Mouse (Mus musculus) spleen, postnatal 4 days (tissue): ENCODE data around the gene Nlk.
"Not testable (repeated sequence)": the region's sequence is repeated elsewhere in the genome, so short reads cannot be mapped to it uniquely, and the experiment has no call there.

Experiments used
- DNase-seq, 2 experiments: peaks; one replicate each; pipeline ENCODE4 v3.0.0; 2022; ENCODE audit warnings: low spot score in 2 of 2

Nlk gene

DNA sequence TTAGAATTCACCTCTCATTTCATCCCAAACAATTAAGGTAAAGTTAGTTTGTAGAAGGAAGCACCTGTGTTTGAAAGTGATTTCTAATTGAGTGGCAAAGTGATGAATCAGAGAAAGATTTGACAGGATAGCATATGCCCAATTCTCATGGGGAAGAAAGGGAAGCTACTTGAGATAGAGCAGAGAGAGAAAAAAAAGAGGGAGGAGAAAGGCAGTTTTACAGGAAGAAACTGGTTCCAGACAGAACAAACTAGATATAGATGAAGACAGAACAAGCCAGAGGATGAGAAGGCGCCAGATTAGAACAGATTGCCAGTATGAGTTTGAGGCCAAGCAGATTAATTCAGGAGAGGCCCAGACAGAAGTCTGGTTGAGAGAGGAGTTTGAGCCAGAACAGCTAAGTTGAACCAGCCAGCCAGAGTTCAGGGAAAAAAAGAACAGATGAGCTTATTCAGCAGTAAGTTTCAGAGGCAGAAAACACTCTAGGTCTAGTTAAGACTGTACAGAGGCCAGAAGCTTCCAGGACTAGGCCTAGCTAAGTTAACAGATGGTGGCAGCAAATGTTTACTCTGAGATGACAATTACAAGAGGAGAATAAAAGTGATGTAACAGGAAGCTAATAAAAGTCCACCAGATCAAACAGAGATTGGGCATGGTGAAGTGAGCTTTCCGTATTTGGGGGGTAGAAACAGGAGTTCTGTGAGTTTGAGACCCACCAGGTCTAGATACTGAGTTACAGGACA lies 149.3 kb downstream of the Nlk start:
- DNase-seq, result no peak

DNA sequence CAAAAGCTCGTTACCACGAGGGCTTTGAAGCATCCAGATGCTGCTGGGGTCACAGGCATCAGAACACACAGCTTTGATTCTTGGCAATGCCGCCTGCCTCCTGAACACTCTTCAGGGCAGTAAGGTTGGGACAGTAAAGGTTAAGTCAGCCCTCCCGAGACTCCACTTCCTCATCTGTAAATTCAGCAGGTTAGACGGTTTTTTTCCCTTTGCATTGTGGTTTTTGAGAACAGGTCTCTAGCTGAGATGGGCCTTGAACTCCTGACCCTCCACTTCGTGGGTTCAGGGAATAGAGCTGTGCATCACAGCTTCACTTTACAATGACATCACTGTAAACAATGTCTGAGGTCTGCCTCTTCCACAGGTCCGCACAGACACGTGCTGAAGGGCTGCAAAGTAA lies 152.0 kb downstream of the Nlk start:
- no peak for DNase-seq

DNA sequence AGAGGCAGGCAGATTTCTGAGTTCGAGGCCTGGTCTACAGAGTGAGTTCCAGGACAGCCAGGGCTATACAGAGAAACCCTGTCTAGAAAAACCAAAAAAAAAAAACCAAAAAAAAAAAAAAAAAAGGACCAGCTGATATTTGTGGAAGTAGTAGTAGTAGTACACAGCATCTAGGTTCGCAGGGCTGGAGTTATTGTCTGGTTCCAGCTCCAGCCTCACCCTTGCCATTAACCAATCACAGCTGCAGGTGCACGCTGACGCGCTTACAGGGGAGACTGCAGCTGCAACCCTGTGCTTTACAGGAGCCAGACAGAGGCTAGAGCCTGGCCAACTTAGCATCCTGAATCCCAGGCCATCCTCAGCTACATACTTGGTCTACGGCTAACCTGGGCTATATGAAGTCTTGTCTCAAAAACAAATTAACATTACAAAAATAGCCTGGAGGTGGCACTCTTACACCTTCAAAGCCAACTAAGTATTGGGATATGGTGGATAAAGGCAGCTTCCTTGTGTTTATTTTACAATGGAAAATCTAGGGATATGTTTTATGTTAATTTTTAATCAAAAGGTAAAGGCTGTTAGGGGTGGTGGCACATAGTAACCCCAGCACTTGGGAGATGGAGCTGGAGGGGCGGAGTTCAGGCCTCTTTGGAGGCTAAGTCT lies 152.6 kb downstream of the Nlk start:
- no peak for DNase-seq

DNA sequence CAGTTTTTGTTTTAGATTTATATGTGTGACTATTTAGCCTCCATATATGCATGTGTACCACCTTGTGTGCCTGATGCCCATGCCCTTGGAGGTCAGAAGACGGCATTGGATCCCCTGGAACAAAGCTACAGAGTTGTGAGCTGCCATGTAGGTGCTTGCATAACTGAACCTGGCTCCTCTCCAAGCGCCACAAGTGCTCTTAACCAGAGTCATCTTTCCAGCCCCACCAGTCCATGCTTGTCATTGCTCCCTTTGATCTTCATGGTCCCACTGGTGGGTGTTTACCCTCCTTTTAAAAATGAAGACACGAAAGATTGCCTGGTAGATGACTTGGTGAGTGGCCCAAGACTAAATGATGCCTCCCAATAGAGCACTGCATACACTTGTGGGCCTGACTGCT lies 156.8 kb downstream of the Nlk start:
- no peak for DNase-seq

DNA sequence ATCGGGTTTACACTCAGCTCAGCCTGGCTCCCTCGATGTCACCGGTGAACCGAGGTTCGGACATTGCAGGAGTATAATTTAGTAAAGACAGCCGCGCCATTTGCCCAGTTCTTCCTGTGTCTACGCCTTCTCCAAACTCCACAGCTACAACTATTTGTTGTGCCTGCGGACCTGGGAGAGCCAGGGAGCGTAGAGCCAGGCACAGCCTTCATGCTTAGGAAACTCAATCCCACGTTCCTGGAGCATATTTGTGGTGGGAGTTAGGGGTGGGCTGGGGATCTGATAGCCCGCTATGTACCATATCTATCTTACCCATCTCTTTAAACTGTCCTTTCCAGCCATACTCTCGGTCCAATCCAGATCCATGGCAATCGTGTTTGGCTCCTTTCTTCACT lies 160.5 kb downstream of the Nlk start:
- no peak for DNase-seq

DNA sequence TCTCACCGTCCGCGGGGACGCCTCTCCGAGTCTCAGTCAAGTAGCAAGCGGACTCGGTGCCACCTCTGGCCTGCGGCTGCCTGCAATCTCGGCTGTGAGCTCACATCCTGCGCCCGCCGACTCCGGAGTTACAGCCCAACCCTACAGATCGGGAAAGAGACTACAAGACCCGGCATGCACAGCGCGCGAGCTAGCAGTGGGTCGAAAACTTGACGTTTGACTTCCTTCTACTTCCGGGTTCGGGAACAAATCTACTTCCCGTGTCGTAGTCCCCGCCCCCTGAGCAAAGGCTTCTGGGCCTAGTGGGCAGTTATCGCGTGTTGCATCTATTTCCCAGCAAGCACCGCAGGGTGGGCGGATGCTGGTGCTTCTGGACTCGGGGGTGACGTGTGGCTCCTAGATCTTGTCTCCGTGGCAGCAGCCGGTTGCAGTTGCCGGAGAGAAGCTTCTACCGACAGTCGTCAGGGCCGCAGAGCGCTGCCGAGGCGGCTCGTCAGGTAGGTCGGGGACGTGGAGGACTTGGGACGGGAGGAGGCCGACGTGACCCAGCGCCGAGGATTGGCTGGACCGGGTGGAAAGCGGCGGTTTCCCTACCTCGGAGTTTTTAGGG lies 161.0 kb downstream of the Nlk start, which contains the start of the genes Tnfaip1 and Ift20:
Gene Tnfaip1, minus strand, starts transcription at position 253 of the 610 bp plus-strand sequence.
Gene Ift20, plus strand, starts transcription at position 282 of the 610 bp plus-strand sequence.
- DNase-seq, result peak; percentile 95 to 96

DNA sequence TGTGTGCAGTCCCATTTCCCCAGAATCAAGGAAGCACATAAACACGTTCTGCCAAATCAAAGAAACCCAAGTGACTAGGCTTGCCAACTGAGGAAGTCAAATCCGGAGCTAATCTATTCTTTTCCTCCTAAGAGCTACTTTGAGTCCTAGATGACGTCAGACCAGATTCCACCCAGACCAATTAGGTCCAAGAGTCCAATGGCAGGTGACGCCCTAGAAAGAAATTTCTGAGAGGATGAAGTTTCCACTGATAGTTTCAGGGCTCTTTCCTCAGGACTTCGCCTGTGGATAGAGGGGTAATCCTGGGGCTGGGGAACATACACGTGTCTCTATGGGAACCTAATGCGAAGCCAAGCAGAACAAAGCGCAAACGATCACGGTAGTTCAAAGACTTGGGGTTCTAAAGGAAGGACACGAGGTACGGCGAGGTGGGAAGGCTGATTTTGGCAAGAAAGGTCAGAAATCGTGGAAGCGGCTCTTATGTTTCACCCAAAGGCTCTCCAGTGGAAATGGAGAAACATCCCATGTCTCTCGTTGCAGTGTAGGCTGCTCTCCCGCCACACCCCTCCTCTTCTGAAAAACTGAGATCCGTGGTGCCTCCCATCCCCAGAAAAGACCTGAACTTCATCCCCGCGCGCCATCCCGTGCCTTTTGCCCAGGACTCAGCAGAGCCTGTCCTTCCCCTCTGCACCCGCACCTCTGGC lies 161.6 kb downstream of the Nlk start:
- no peak for DNase-seq

DNA sequence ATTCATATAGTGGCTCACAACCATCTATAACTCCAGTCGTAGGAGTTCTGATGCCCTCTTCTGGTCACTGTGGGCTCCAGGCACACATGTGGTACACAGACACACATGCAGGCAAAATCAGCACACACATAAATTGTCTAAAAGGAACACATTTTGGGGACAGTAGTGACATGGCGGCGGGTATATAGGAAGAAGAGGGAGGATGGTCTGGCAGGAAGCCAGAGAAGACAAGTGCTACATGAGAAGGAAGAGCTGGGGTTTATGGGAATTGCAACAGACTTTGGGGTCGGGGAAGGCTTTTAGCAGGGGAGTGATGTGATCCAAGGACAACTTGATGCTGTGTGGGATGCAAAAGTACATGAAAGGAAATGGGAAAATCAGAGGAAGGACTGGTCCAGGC lies 162.7 kb downstream of the Nlk start:
- no peak for DNase-seq

DNA sequence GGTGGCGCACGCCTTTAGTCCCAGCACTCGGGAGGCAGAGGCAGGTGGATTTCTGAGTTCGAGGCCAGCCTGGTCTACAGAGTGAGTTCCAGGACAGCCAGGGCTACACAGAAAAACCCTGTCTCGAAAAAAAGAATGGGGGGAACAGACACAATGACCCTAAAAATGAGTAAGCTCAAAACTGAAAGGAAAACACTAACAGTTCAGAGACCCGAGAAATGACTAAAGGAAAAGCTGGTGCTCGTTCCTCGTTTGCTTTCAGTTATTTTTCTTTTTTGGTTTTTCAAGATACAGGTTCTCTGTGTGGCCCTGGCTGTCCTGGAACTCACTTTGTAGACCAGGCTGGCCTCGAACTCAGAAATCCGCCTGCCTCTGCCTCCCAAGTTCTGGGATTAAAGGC lies 165.7 kb downstream of the Nlk start:
- not testable (repeated sequence) for DNase-seq

DNA sequence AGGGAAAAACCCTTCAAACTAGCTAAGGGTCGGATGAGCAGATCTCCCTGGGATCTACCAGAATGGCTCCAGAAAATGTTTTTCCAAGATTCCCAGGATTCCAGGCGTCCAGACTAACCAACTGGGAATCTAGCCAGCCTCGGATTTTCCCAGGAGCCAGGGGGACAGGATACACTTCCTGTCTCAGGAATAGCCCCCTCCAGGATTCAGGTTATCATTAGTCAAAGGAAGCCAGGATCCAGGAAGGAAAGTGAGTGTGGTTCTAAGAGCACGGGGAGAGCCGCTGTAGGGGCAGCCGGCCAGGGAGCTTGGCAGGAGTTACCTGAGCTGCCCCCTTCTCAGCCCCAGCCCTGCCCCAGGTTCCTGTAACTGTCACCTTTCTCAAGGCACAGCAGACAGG lies 166.1 kb downstream of the Nlk start:
- no peak for DNase-seq

DNA sequence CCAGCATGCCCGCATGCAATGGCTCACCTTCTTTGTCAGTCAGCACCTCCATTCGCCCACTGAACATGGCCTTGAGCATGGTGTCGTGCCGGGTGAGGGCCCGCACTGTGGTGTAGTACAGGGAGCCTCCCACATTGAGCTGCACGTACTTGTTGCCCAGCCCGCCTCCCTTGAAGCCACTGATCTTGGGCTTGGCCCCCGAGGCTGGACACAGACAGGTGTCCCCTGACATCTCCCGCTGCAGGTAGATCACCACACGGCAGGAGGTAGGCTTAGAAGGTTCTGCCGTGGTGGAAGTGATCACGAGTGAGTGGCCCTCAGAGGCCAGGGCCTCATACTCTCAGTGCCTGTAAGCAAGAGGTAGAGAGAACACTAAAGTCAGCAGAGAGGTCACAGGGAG lies 167.2 kb downstream of the Nlk start:
- no peak for DNase-seq

DNA sequence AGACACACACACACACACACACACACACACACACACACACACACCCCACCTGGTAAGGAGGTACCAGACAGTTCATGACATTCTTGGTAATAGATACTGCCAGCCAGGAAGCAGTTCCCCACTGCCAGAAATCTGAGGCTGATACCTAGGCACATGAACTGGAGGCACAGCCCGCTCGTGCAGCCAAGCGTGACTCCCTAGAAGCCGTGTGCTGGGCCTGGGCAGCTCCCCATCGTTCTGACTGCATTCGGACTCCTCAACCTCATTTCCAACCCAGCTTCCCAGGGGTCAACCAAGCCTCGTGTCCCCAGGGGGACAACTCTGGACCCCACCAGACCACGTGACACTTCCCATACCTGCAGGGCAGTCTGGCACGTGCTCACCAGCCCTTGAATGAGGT lies 168.5 kb downstream of the Nlk start:
- no peak for DNase-seq

DNA sequence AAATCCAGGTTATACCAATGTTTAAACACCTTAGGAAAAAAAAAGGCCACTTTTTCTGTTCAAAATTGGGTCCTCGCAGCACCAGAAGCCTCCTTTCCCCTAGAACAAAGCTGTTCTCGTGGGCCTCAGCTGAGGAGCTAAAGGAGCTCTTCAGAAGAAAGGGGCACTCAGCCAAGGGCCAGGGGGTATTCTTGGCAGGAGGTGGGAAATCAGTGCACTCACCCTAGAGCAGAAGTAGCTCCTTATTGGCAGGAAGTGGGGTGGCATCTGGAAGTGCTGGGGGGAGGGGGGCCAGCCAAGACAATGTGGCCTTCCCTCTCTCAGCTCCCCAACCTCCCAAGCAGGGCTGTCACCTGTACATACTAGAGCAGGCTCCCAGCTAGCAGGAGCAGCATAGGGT lies 172.3 kb downstream of the Nlk start:
- DNase-seq, result no peak

DNA sequence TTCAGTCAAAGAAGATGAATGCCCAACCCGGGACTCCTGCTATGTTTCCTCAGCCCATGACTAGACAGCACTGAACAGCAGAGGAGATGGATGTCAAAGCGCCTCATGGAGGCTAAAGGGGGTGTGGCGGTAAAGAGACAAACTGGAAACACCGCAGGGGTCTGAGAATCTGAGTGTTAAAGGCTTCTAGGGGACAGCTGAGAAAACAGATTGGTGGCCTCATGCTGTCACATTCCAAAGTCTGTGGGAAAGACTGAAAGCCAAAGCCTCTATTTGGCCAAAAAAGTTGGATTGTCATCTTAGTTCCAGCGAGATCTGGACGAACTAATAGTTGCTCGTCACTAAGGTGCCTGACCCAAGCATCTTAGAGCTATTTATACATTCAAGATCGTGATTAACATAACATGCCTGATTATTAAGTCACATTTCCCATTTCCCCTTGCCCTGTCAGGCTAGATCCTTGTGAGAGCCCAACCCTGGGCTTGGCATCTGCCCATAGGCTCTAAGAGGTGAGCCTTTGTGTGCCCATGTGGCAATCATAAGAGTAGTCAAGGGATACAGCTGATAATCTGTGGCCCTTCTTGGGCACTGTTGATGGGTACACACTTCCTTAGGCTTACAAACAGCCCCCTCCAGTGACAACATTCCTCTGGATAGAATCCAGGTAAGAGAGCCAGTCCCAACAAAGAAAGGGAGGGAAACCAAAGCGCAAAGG lies 173.8 kb downstream of the Nlk start:
- DNase-seq, result no peak

DNA sequence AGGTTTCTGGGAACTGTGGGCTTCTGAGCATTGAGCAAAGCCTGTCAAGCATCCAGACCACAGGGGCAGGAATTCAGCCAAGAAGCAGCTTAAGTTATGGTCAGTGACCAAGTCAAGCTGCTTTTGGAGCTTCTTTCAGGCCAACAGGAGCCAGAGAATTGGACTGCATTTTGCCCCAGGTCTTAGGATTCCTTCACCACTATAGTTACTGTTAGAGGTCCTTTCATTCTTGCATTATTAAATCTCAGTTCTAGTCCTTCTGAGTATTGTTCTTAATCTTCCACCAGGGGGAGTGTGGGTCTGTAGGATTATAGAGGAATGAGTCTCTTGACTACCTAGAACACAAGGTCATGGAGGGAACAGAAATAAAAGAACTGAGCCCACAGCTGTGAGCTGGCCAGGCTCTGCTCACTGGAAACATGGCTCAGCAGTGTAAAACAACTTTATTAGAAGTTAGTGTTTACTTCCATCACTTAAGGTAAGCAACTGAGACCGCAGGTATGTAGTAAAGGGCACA lies 174.6 kb downstream of the Nlk start:
- no peak for DNase-seq

DNA sequence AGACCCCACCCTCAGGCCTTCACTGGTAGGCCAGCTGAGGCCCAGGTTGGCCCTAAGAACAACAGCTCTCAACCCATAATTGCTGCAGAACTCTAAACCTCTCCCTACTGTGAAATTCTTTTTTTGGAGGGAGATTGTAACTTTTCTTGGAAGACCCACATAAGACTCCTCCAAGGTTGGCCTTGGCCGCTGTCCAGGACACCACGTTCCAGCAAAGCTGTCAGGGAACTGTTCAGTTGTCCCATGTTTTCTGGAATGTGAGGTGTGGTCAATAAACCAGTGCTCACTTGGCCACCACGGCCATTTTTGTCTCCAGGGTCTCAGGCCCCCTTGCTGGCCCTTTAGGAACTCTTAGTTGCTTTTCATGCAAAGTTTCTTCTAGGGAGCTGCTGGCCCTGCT lies 175.3 kb downstream of the Nlk start:
- DNase-seq, result no peak

DNA sequence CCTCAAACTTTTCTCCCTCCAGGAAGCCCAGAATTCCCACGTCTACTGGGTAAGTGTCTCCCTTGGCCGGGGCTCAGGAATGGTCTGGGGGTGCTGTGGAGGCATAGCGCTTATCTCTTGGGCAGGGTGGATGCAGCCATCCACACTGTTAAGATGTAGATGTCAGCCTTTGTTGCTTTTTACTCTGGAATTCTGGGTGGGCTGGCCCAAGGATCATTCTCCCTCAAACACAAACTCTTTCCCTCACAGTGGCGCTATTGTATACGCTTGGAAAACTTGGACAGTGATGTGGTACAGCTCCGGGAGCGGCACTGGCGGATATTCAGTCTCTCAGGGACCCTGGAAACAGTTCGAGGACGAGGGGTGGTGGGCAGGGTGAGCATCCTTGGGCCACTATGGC lies 178.2 kb downstream of the Nlk start:
- DNase-seq, result no peak
